Mouse (Mus musculus): ENCODE results near the gene Xlr3a. TPM values are rescaled to one million over a fixed set of nuclear protein-coding genes. Genes with fewer than 3 reads are reported as not detected.
A peak's percentile ranks its signal among the peaks of the same experiment; 100 is the strongest.
"Not testable (repeated sequence)": the region's sequence is repeated elsewhere in the genome, so short reads cannot be mapped to it uniquely, and the experiment has no call there.

Xlr3a gene
- 1.7 and 7.6 TPM in 2 replicates for polyA plus RNA-seq (2015; fragmentation: Nextera tagmentation; extraction: Ambion mirVana)

GRCm38 (mm10) chrX:73096941-73097508 lies at the start of gene Xlr3a:
Gene Xlr3a, minus strand, starts transcription at chrX:73097095.
- not testable (repeated sequence) for H3K4me3 ChIP-seq (replicated peaks; ENCODE audit: low read depth, low read length); H3K27me3 ChIP-seq (ENCODE audit: insufficient read depth, low read length); H3K27ac ChIP-seq; ATAC-seq (replicated peaks; ENCODE audit: low FRiP score, low read depth); H3K4me2 ChIP-seq (ENCODE audit: low read length); H3K36me3 ChIP-seq (ENCODE audit: insufficient read depth, low read length); H3K4me1 ChIP-seq (replicated peaks; ENCODE audit: insufficient read depth, low read length); H3K9ac ChIP-seq (ENCODE audit: low read depth, low read length); H3K9me3 ChIP-seq (replicated peaks; ENCODE audit: low read length)
- 80% methylated on average over 13 of the region's 13 CpGs for WGBS
- DNase-seq (ENCODE audit: low spot score): peak; percentile 0

DNA sequence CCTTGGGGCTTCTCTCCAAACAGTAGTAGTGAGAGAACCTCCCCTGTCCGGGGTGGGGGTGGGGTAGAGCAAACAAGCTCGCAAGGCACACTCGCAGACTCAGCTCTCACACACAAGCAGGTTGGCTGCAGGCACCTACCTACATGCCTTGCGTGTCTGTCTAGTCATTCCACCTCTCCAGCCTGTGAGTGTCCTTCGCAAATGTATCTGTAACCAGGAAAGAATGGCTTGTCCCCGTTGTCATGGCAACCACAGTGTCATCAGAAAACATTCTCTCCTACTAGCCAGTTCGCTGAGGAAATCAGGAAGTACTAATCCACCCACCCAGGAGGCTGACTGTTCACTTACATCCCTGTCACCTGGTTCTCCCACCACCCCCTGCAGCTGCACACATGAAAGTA lies 46.3 kb upstream of the Xlr3a start:
- not testable (repeated sequence) for H3K9ac ChIP-seq (ENCODE audit: low read depth, low read length); H3K9me3 ChIP-seq (replicated peaks; ENCODE audit: low read length); DNase-seq (ENCODE audit: low spot score); H3K4me1 ChIP-seq (replicated peaks; ENCODE audit: insufficient read depth, low read length); H3K4me3 ChIP-seq (replicated peaks; ENCODE audit: low read depth, low read length); H3K4me2 ChIP-seq (ENCODE audit: low read length); H3K27me3 ChIP-seq (ENCODE audit: insufficient read depth, low read length); H3K36me3 ChIP-seq (ENCODE audit: insufficient read depth, low read length); H3K27ac ChIP-seq
- ATAC-seq (replicated peaks; ENCODE audit: low FRiP score, low read depth): peak; percentile 59; the same call in 1 of the 2 replicates
- no CpG with 5 or more reads among the region's 7 CpGs for WGBS

DNA sequence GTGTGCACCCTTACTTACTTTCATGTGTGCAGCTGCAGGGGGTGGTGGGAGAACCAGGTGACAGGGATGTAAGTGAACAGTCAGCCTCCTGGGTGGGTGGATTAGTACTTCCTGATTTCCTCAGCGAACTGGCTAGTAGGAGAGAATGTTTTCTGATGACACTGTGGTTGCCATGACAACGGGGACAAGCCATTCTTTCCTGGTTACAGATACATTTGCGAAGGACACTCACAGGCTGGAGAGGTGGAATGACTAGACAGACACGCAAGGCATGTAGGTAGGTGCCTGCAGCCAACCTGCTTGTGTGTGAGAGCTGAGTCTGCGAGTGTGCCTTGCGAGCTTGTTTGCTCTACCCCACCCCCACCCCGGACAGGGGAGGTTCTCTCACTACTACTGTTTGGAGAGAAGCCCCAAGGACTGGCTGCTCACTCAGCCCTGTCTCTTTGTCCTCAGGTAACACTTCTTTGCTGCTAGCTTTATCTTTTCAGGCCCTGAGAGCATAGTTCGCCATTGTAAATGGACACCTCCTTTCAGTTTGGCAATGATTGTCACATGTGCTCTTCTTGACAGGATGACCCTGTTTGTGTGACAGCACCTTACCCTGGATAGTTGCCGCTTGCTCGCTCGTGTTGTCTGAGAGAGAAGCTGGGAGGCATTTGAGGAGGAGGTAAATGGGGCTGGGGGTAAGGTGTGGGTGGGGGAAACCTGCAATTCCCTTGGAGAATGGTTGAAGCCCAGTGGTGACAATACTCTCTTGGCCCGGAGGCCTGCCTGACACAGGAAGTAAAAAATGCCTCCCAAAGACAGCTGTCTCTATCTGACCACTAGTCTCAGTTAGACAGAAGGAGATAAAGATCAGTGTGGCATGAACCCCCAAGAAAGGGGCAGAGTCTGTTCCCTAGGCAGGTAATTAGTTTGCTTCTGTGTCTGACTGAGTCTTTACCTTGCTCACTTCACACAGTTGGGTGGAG lies 26.2 kb upstream of the Xlr3a start:
- not testable (repeated sequence) for H3K4me2 ChIP-seq (ENCODE audit: low read length); H3K27me3 ChIP-seq (ENCODE audit: insufficient read depth, low read length); H3K36me3 ChIP-seq (ENCODE audit: insufficient read depth, low read length); H3K9ac ChIP-seq (ENCODE audit: low read depth, low read length); H3K27ac ChIP-seq; H3K9me3 ChIP-seq (replicated peaks; ENCODE audit: low read length); H3K4me1 ChIP-seq (replicated peaks; ENCODE audit: insufficient read depth, low read length); H3K4me3 ChIP-seq (replicated peaks; ENCODE audit: low read depth, low read length); DNase-seq (ENCODE audit: low spot score)
- WGBS: no CpG with 5 or more reads among the region's 12 CpGs
- peak; percentile 63 for ATAC-seq (replicated peaks; ENCODE audit: low FRiP score, low read depth)

DNA sequence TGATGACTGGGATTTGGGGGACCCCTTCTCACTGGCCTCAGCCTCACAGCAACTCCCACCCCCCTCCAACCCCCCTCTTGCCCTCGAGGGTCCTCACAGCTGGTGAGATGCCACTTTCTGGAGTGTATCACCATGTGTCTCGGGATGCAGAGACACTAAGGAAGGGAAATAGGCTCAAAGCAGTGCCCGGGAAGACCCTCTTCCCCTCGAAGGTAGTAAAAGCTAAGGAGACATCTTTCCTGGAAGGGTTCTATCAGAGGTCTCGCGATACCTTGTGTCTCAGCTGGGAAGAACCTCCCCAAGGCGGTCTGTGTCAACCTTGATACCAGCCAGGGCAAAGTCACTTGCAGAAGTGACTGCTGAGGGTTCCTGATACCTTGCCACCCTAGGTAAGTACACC lies 19.9 kb upstream of the Xlr3a start, which contains the start of gene Gm14685:
Gene Gm14685, plus strand, starts transcription at position 301 of the 400 bp plus-strand sequence.
- H3K4me3 ChIP-seq (replicated peaks; ENCODE audit: low read depth, low read length); H3K27ac ChIP-seq; H3K4me2 ChIP-seq (ENCODE audit: low read length); H3K27me3 ChIP-seq (ENCODE audit: insufficient read depth, low read length); H3K4me1 ChIP-seq (replicated peaks; ENCODE audit: insufficient read depth, low read length); H3K9ac ChIP-seq (ENCODE audit: low read depth, low read length); H3K9me3 ChIP-seq (replicated peaks; ENCODE audit: low read length); DNase-seq (ENCODE audit: low spot score); H3K36me3 ChIP-seq (ENCODE audit: insufficient read depth, low read length); ATAC-seq (replicated peaks; ENCODE audit: low FRiP score, low read depth): not testable (repeated sequence)
- WGBS: no CpG with 5 or more reads among the region's 7 CpGs

DNA sequence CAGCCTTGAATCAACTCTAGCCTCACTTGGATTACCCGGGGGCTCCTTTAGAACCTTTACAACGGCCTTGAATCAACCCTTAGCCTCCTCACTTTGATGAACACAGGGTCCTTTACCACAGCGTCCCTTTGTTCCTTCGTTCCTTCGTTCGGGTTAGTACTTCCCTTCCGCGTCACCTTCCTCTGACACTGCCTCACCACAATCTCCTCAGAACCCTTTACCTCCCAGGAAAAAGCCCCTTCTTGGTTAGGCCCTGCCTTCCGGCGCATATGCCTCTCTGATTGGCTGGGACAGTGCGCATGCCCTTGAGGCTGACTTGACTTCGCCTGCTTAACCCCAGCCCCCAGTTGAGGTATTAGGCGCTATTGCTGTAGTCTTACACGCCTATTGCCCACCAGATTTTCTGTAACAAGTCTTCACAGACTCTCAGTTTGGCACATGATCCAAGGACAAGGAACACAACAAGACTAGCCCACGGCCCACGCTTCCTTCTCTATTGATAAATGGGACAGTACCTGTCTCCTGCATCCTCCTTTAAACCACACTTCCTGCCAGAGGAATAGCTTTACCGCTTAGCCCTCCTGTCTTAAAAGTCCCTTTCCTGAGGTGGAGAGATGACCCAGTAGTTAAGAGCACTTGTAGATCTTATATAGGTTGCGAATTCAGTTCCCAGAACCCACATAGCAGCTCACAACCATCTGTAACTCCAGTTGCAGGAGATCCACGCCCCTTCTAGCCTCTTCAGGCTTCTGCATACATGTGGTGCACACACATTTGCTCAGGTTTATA lies 14.4 kb downstream of the Xlr3a start, which contains the start of gene Xlr4a:
Gene Xlr4a, minus strand, starts transcription at position 212 of the 789 bp plus-strand sequence.
- H3K4me2 ChIP-seq (ENCODE audit: low read length); H3K27me3 ChIP-seq (ENCODE audit: insufficient read depth, low read length); H3K27ac ChIP-seq; H3K9ac ChIP-seq (ENCODE audit: low read depth, low read length); ATAC-seq (replicated peaks; ENCODE audit: low FRiP score, low read depth); DNase-seq (ENCODE audit: low spot score); H3K4me1 ChIP-seq (replicated peaks; ENCODE audit: insufficient read depth, low read length); H3K36me3 ChIP-seq (ENCODE audit: insufficient read depth, low read length); H3K9me3 ChIP-seq (replicated peaks; ENCODE audit: low read length); H3K4me3 ChIP-seq (replicated peaks; ENCODE audit: low read depth, low read length): not testable (repeated sequence)
- WGBS: 75% methylated on average over 18 of the region's 19 CpGs

DNA sequence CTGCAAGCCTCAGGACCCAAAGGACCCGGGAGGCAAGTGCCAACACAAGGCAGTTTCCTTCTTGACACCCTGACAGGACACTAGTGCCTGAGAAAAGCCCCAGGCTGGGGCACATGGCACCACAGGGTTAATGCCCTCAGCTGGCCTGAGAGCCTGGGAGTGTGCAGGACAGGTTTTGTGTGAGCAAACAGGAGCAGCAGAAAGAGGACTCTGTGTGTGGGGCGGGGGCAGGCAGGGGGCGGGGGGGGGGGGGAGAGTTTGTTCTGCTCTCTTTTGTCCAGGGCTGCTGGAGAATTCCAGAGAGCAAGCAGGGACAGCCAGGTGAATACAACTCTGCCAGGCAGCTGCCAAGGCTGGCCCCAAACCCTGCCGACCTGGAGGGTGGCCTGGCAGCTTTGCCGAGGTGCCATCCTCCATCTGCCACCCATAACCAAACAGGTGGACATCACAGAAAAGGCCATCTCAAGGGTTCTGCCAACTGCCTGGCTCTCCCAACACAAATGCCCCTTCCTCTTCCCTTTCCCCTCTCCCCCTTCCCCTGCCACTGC lies 30.1 kb downstream of the Xlr3a start:
- H3K27me3 ChIP-seq (ENCODE audit: insufficient read depth, low read length); ATAC-seq (replicated peaks; ENCODE audit: low FRiP score, low read depth); H3K36me3 ChIP-seq (ENCODE audit: insufficient read depth, low read length); DNase-seq (ENCODE audit: low spot score); H3K4me1 ChIP-seq (replicated peaks; ENCODE audit: insufficient read depth, low read length); H3K27ac ChIP-seq; H3K4me2 ChIP-seq (ENCODE audit: low read length); H3K9ac ChIP-seq (ENCODE audit: low read depth, low read length); H3K4me3 ChIP-seq (replicated peaks; ENCODE audit: low read depth, low read length); H3K9me3 ChIP-seq (replicated peaks; ENCODE audit: low read length): not testable (repeated sequence)
- 86% methylated on average over 1 of the region's 5 CpGs for WGBS
